ENCODE assay signal across 8 mouse cellular contexts in genomic region chr1:160194529-160195336, GRCm38 (mm10). TPM values are rescaled to one million over a fixed set of nuclear protein-coding genes. Genes with fewer than 3 reads are reported as not detected.
DNase-seq lines count a peak whose midpoint lies in the region; ATAC-seq and TF ChIP-seq lines count a peak whose summit lies in the region.

Gene Mrps14, plus strand, starts transcription at chr1:160195215.

- no peaks in the 10 kb centered on the region for H3K27me3 ChIP-seq in hindbrain, postnatal 0 days (ENCODE audit: insufficient read depth, low read length)

- peak; percentile 99 for DNase-seq in ZHBTc4 (ENCODE audit: low read depth, low spot score)
- peak; percentile 98 for DNase-seq in gastrocnemius, adult 2 months
- peak; percentile 99 for DNase-seq in hindbrain, postnatal 0 days (ENCODE audit: low spot score)
- DNase-seq in left cerebral cortex, adult 2 months (ENCODE audit: extremely low spot score in 1 of 2, low spot score in 2 of 2) = peak; percentile 97
- peak; percentile 95 to 97 for DNase-seq in right cerebral cortex, adult 2 months (ENCODE audit: low spot score in 2 of 2)
- peak; percentile 98 for DNase-seq in urinary bladder, postnatal 14 days (ENCODE audit: low spot score)

- no peaks in the 10 kb centered on the region for H3K9me3 ChIP-seq in hindbrain, postnatal 0 days (ENCODE audit: low read length)

- WGBS in hindbrain, postnatal 0 days = 7% methylated on average over 31 of the region's 31 CpGs

- peak within 1 kb of the TSS; percentile 90 for H3K27ac ChIP-seq in gastrocnemius, adult 2 months
- peak within 1 kb of the TSS; percentile 91 for H3K27ac ChIP-seq in hindbrain, postnatal 0 days
- peak within 1 kb of the TSS; percentile 93 for H3K27ac ChIP-seq in left cerebral cortex, adult 2 months

- peaks cover 7% of the 10 kb centered on the region; the same call in 1 of the 2 replicates for H3K4me1 ChIP-seq in hindbrain, postnatal 0 days (ENCODE audit: insufficient read depth, low read length)

- peak; percentile 98 for ATAC-seq in common myeloid progenitor, adult 5-6 weeks (replicated peaks; ENCODE audit: low read depth, poor library complexity, severe bottlenecking)
- ATAC-seq in hindbrain, postnatal 0 days = peak; percentile 100
- peak; percentile 95 for ATAC-seq in megakaryocyte, adult 5-6 weeks (ENCODE audit: poor library complexity, severe bottlenecking)

- H3K4me2 ChIP-seq in hindbrain, postnatal 0 days (ENCODE audit: low read depth, low read length) = peak within 1 kb of the TSS; percentile 83

- peak within 1 kb of the TSS; percentile 87 for H3K4me3 ChIP-seq in gastrocnemius, adult 2 months
- peak within 1 kb of the TSS; percentile 83 for H3K4me3 ChIP-seq in hindbrain, postnatal 0 days (ENCODE audit: low read length)
- peak within 1 kb of the TSS; percentile 93 for H3K4me3 ChIP-seq in left cerebral cortex, adult 2 months

- intact Hi-C loops in gastrocnemius, adult 2 months (cut with DNase I) = loop anchor here (1.0 to 10.0 kb wide), 2 partner anchors 18 to 710 kb away; partner anchors contain the start of genes Cacybp and Rc3h1
- intact Hi-C loops in left cerebral cortex, adult 2 months (cut with DNase I) = loop anchor here (1.0 kb wide), 1 partner anchor 19 kb away; no protein-coding TSS in a partner anchor

- H3K9ac ChIP-seq in hindbrain, postnatal 0 days (replicated peaks; ENCODE audit: low read length) = peak within 1 kb of the TSS; percentile 85

- peak; percentile 83 for TF ChIP-seq CTCF in gastrocnemius, adult 2 months (IDR thresholded peaks at IDR 0.05)
- peak; percentile 88 for TF ChIP-seq CTCF in hindbrain, postnatal 0 days (IDR thresholded peaks at IDR 0.05; ENCODE audit: low read depth)
- TF ChIP-seq CTCF in left cerebral cortex, adult 2 months (IDR thresholded peaks at IDR 0.05) = peak; percentile 86

- peaks cover 9% of the 10 kb centered on the region; the same call in 1 of the 2 replicates for H3K36me3 ChIP-seq in hindbrain, postnatal 0 days (ENCODE audit: insufficient read depth, low read length)

RNA-seq across cellular contexts. Expression of gene Mrps14, which starts in this region (rescaled TPM):
- 96.0 and 111 TPM in 2 replicates for total RNA-seq in common myeloid progenitor, adult 5-6 weeks (2017)
- total RNA-seq in gastrocnemius, adult 2 months (2021) = 10 to 100 TPM; 64.7 to 88.5 TPM
- total RNA-seq in hindbrain, postnatal 0 days (2014; rRNA removed) = 7.3 and 16.9 TPM in 2 replicates
- 138 and 149 TPM in 2 replicates for polyA plus RNA-seq in hindbrain, postnatal 0 days (2015; fragmentation: Nextera tagmentation; extraction: Ambion mirVana)
- 10 to 100 TPM; 62.4 to 78.7 TPM for total RNA-seq in left cerebral cortex, adult 2 months (2021)
- 109 and 125 TPM in 2 replicates for total RNA-seq in megakaryocyte, adult 5-6 weeks (2015)
- total RNA-seq in megakaryocyte, adult 5-6 weeks (2017) = 90.6 and 95.8 TPM in 2 replicates

Comparison
In these comparisons a context has a peak if more than half of its experiments do, and no peak if none do; other contexts are left out.
1. Peak in every context shown above with its lines: DNase-seq, ATAC-seq, H3K4me3 ChIP-seq and H3K27ac ChIP-seq.